Mouse (Mus musculus): ENCODE measurements around the gene Ugt8a. TPM values are rescaled to one million over a fixed set of nuclear protein-coding genes. Genes with fewer than 3 reads are reported as not detected.
A peak's percentile ranks its signal among the peaks of the same experiment; 100 is the strongest.

Ugt8a gene
- 1.2 and 1.3 TPM in 2 replicates for polyA plus RNA-seq (2016; fragmentation: Nextera tagmentation; extraction: Ambion mirVana)

- H3K9me3 ChIP-seq, result no peaks in the 10 kb centered on the region
- H3K27ac ChIP-seq, result no peak within 1 kb of the TSS
- H3K27me3 ChIP-seq, result peaks cover 33% of the 10 kb centered on the region
- peak within 1 kb of the TSS; percentile 24 for H3K9ac ChIP-seq
- H3K4me3 ChIP-seq, result peak within 1 kb of the TSS; percentile 57
- ATAC-seq (ENCODE audit: insufficient number of reproducible peaks, insufficient read depth, low FRiP score, low TSS enrichment), result peak; percentile 85
- H3K4me1 ChIP-seq, result peaks cover 13% of the 10 kb centered on the region
- WGBS, result under 1% methylated on average over 63 of the region's 85 CpGs
- no peaks in the 10 kb centered on the region for H3K36me3 ChIP-seq
- peak within 1 kb of the TSS; percentile 92 for H3K4me2 ChIP-seq (replicated peaks)
Measured at GRCm38 (mm10) chr3:125938092-125938755, at the start of gene Ugt8a. Gene Ugt8a, minus strand, starts transcription at chr3:125938619.

GRCm38 (mm10) chr3:125986639-125987038 lies 48.2 kb upstream of the Ugt8a start:
- H3K4me2 ChIP-seq (replicated peaks), result no peak overlapping the region
- no peak for ATAC-seq (ENCODE audit: insufficient number of reproducible peaks, insufficient read depth, low FRiP score, low TSS enrichment)
- no peaks in the 10 kb centered on the region for H3K36me3 ChIP-seq
- no peak overlapping the region for H3K9ac ChIP-seq
- no peaks in the 10 kb centered on the region for H3K9me3 ChIP-seq
- no peak overlapping the region for H3K27ac ChIP-seq
- no peaks in the 10 kb centered on the region for H3K27me3 ChIP-seq
- H3K4me1 ChIP-seq, result no peaks in the 10 kb centered on the region
- no peak overlapping the region for H3K4me3 ChIP-seq

GRCm38 (mm10) chr3:125983707-125984420 lies 45.4 kb upstream of the Ugt8a start:
- H3K27ac ChIP-seq, result no peak overlapping the region
- H3K4me3 ChIP-seq, result no peak overlapping the region
- no peaks in the 10 kb centered on the region for H3K27me3 ChIP-seq
- 83% methylated on average over 2 of the region's 2 CpGs for WGBS
- no peaks in the 10 kb centered on the region for H3K4me1 ChIP-seq
- no peak overlapping the region for H3K9ac ChIP-seq
- H3K9me3 ChIP-seq, result no peaks in the 10 kb centered on the region
- no peaks in the 10 kb centered on the region for H3K36me3 ChIP-seq
- ATAC-seq (ENCODE audit: insufficient number of reproducible peaks, insufficient read depth, low FRiP score, low TSS enrichment), result no peak
- no peak overlapping the region for H3K4me2 ChIP-seq (replicated peaks)

- Histone ChIP-seq H3K36me3 (no peaks in the 10 kb centered on the region), H3K4me1 (no peaks in the 10 kb centered on the region), H3K4me2 (replicated peaks) (no peak overlapping the region), H3K4me3 (no peak overlapping the region), H3K9me3 (no peaks in the 10 kb centered on the region), H3K27me3 (no peaks in the 10 kb centered on the region), H3K9ac (no peak overlapping the region), H3K27ac (no peak overlapping the region)
- no peak for ATAC-seq (ENCODE audit: insufficient number of reproducible peaks, insufficient read depth, low FRiP score, low TSS enrichment)
- WGBS, result 86% methylated on average over 3 of the region's 3 CpGs
Measured at GRCm38 (mm10) chr3:125979475-125979874, 41.1 kb upstream of the Ugt8a start.

- Histone ChIP-seq H3K4me3 (no peak overlapping the region), H3K27me3 (no peaks in the 10 kb centered on the region), H3K27ac (no peak overlapping the region), H3K4me1 (no peaks in the 10 kb centered on the region), H3K4me2 (replicated peaks) (no peak overlapping the region), H3K36me3 (no peaks in the 10 kb centered on the region), H3K9ac (no peak overlapping the region), H3K9me3 (no peaks in the 10 kb centered on the region)
- no peak for ATAC-seq (ENCODE audit: insufficient number of reproducible peaks, insufficient read depth, low FRiP score, low TSS enrichment)
- WGBS, result 59% methylated on average over 4 of the region's 4 CpGs
Measured at GRCm38 (mm10) chr3:125975899-125976298, 37.5 kb upstream of the Ugt8a start.

- Histone ChIP-seq H3K27me3 (no peaks in the 10 kb centered on the region), H3K4me2 (replicated peaks) (no peak overlapping the region), H3K4me1 (no peaks in the 10 kb centered on the region), H3K27ac (no peak overlapping the region), H3K9ac (no peak overlapping the region), H3K4me3 (no peak overlapping the region), H3K36me3 (no peaks in the 10 kb centered on the region), H3K9me3 (no peaks in the 10 kb centered on the region)
- ATAC-seq (ENCODE audit: insufficient number of reproducible peaks, insufficient read depth, low FRiP score, low TSS enrichment), result no peak
- 55% methylated on average over 4 of the region's 4 CpGs for WGBS
Measured at GRCm38 (mm10) chr3:125969458-125969857, 31.0 kb upstream of the Ugt8a start.

- Histone ChIP-seq H3K27me3 (no peaks in the 10 kb centered on the region), H3K4me3 (no peak overlapping the region), H3K4me2 (replicated peaks) (no peak overlapping the region), H3K4me1 (no peaks in the 10 kb centered on the region), H3K36me3 (no peaks in the 10 kb centered on the region), H3K27ac (no peak overlapping the region), H3K9me3 (no peaks in the 10 kb centered on the region), H3K9ac (no peak overlapping the region)
- 75% methylated on average over 3 of the region's 3 CpGs for WGBS
- ATAC-seq (ENCODE audit: insufficient number of reproducible peaks, insufficient read depth, low FRiP score, low TSS enrichment), result no peak
Measured at GRCm38 (mm10) chr3:125956196-125956885, 17.9 kb upstream of the Ugt8a start.

- no peak overlapping the region for H3K27ac ChIP-seq
- H3K27me3 ChIP-seq, result no peaks in the 10 kb centered on the region
- no peak overlapping the region for H3K9ac ChIP-seq
- H3K9me3 ChIP-seq, result no peaks in the 10 kb centered on the region
- WGBS, result 74% methylated on average over 1 of the region's 1 CpGs
- H3K4me3 ChIP-seq, result no peak overlapping the region
- no peak overlapping the region for H3K4me2 ChIP-seq (replicated peaks)
- no peaks in the 10 kb centered on the region for H3K4me1 ChIP-seq
- no peaks in the 10 kb centered on the region for H3K36me3 ChIP-seq
- no peak for ATAC-seq (ENCODE audit: insufficient number of reproducible peaks, insufficient read depth, low FRiP score, low TSS enrichment)
Measured at GRCm38 (mm10) chr3:125954881-125955280, 16.5 kb upstream of the Ugt8a start.

GRCm38 (mm10) chr3:125940811-125941210 lies 2.4 kb upstream of the Ugt8a start:
- ATAC-seq (ENCODE audit: insufficient number of reproducible peaks, insufficient read depth, low FRiP score, low TSS enrichment), result no peak
- 74% methylated on average over 3 of the region's 3 CpGs for WGBS

GRCm38 (mm10) chr3:125938756-125939109 lies 314 bp upstream of the Ugt8a start:
- H3K9ac ChIP-seq, result no peak overlapping the region
- peaks cover 33% of the 10 kb centered on the region for H3K27me3 ChIP-seq
- peak overlapping the region; percentile 92 for H3K4me2 ChIP-seq (replicated peaks)

More at GRCm38 (mm10) chr3:125940811-125941210, 2.4 kb upstream of the Ugt8a start:
- Histone ChIP-seq H3K4me3 (no peak overlapping the region), H3K9me3 (no peaks in the 10 kb centered on the region), H3K27ac (no peak overlapping the region), H3K27me3 (peaks cover 33% of the 10 kb centered on the region), H3K9ac (no peak overlapping the region), H3K36me3 (no peaks in the 10 kb centered on the region), H3K4me2 (replicated peaks) (no peak overlapping the region), H3K4me1 (peaks cover 13% of the 10 kb centered on the region)

GRCm38 (mm10) chr3:125937536-125938091 lies 805 bp downstream of the Ugt8a start:
- Histone ChIP-seq H3K4me3 (peak overlapping the region; percentile 57), H3K27ac (no peak overlapping the region), H3K4me1 (peaks cover 13% of the 10 kb centered on the region), H3K9ac (peak overlapping the region; percentile 24), H3K36me3 (no peaks in the 10 kb centered on the region), H3K27me3 (peaks cover 33% of the 10 kb centered on the region), H3K4me2 (replicated peaks) (peak overlapping the region; percentile 92), H3K9me3 (no peaks in the 10 kb centered on the region)
- 1% methylated on average over 43 of the region's 43 CpGs for WGBS
- ATAC-seq (ENCODE audit: insufficient number of reproducible peaks, insufficient read depth, low FRiP score, low TSS enrichment), result peak; percentile 42; the same call in 1 of the 2 replicates

More at GRCm38 (mm10) chr3:125938756-125939109, 314 bp upstream of the Ugt8a start:
- H3K36me3 ChIP-seq, result no peaks in the 10 kb centered on the region
- H3K4me3 ChIP-seq, result peak overlapping the region; percentile 57
- no peaks in the 10 kb centered on the region for H3K9me3 ChIP-seq
- WGBS, result under 1% methylated on average over 23 of the region's 37 CpGs
- H3K4me1 ChIP-seq, result peaks cover 13% of the 10 kb centered on the region
- no peak overlapping the region for H3K27ac ChIP-seq
- ATAC-seq (ENCODE audit: insufficient number of reproducible peaks, insufficient read depth, low FRiP score, low TSS enrichment), result peak; percentile 39; the same call in 1 of the 2 replicates
